Mouse (Mus musculus) ovary, postnatal 36 days (tissue): ENCODE results near the gene Olfr463.
A peak's percentile ranks its signal among the peaks of the same experiment; 100 is the strongest.
"Not testable (repeated sequence)": the region's sequence is repeated elsewhere in the genome, so short reads cannot be mapped to it uniquely, and the experiment has no call there.

Experiments
- DNase-seq: peaks from one replicate; pipeline ENCODE4 v3.0.0; 2022; ENCODE audit warnings: low spot score, mixed read lengths

Gene Olfr463

GRCm38 (mm10) chr11:87897287-87897686 lies at the start of gene Olfr463:
Gene Olfr463, minus strand, starts transcription at chr11:87897387.
- DNase-seq, result no peak

DNA sequence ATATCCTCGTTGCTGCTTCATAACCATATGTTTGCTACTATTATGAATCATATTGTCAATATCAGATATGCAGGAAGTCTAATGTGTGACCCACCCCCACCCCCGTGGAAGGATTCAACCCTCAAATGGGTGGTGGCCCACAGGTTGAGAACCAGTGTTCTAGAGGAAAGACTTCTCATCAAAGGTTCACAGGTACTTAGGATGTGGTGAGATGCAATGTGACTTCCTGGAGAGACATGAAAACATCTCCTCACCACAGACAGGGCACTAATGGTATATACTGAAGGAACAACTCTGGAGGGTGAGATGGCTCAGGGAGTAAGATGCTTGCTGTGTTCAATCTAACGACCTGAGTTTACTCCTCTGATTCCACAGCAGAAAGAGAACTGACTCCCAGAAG lies 38.3 kb upstream of the Olfr463 start:
- no peak for DNase-seq

GRCm38 (mm10) chr11:87933731-87934130 lies 36.5 kb upstream of the Olfr463 start:
- no peak for DNase-seq

GRCm38 (mm10) chr11:87930348-87930747 lies 33.2 kb upstream of the Olfr463 start:
- DNase-seq, result no peak

DNA sequence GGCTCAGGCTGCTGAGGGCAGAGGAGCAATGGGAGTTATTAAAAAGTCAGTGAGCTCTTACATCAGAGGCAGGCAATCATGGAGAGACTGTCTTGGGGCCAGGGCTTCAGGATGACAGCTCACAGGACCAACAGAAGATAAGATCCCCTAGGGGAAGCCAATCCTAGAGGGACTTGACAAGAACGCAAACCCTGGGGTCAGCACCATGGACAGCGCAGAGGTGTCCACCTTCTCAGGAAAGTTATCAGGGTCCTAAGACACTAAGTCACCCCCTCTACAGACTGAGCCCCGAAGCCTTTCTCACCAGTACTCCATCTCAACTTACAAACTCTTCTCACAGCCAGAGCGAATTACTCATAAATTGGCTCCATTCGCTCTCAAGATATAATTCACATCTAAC lies 23.8 kb upstream of the Olfr463 start, which contains the start of gene Olfr464:
Gene Olfr464, minus strand, starts transcription at position 2 of the 400 bp plus-strand sequence.
- peak; percentile 42 for DNase-seq

GRCm38 (mm10) chr11:87920301-87920700 lies 23.1 kb upstream of the Olfr463 start:
- DNase-seq, result no peak

- no peak for DNase-seq
Observed at GRCm38 (mm10) chr11:87916005-87916404, 18.8 kb upstream of the Olfr463 start.

- DNase-seq, result no peak
Observed at GRCm38 (mm10) chr11:87904331-87904730, 7.1 kb upstream of the Olfr463 start.

DNA sequence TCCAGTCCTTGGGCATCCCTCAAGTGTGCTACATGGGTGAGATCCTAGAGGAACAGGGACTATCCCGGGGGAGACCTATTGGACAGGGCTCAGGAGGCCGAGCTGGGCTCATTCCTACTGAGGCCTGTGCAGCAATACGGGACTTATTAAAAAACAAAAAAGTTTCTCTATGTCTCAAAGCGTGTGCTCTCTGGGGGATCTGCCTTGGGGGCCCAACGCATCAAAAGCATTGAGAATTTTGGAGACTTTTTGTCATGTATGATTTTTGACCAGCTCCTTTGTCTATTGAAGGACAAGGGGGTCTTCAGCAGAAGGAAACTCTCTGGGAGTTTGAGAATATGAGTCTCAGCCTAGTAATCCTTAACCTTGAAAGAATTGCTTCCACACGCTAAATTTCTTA lies 5.0 kb downstream of the Olfr463 start, which contains the start of gene Olfr462:
Gene Olfr462, minus strand, starts transcription at position 101 of the 400 bp plus-strand sequence.
- DNase-seq, result no peak

DNA sequence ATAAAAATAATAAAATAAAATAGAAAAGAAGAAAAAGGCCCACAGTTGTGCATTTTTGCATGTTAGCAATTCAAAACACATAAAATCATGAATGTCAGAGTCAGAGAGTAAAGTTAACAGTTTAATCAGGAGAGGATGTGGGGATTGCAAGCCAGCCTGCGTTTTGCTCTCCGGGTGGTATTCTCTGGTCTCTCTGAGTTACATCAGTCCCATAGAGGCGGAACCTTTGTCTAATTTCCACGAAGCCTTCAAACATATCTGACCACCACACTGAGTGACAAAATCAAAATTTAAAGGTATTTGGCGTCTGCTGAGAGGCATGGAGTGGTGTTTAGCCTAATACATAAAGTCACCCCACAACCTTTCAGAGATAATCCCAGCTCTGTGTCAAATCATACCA lies 12.3 kb downstream of the Olfr463 start:
- DNase-seq, result no peak

DNA sequence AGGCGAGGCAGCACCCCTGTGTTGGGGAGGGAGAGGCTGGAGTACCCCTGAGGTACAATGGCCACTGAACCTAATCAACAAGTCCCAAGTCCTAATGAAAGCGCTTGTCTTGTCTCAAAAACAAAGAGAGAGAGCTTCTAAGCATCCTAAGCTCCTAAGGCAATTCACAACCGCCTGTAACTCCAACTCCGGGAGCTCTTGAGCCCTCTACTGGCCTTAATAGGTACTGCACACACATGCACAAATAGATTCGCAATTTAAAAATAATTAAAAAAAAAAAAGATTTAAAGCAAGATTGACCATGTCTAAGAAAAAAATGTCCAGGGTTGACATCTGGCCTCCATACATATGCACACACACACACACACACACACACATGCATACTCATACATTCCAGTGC lies 13.7 kb downstream of the Olfr463 start:
- no peak for DNase-seq

DNA sequence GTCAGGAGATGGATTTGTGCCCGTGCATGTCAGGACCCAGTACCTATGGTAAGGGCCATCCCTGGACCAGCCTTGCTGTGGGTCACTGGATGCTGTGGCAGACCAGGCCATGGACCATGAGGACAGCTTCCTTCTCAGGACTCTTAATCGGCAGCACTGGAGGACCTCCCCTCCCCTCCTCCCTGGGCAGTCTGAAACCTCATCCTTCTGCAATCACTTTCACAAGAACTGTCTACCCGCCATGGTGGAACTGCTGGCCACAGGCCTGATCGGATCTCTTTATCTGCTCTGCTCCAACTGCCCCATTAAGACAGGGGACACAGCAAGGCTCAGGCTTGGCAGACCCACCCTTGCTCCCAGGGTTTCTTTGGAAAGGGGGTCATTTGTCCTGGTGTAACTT lies 15.5 kb downstream of the Olfr463 start:
- no peak for DNase-seq

- no peak for DNase-seq
Observed at GRCm38 (mm10) chr11:87879826-87880225, 17.4 kb downstream of the Olfr463 start.

DNA sequence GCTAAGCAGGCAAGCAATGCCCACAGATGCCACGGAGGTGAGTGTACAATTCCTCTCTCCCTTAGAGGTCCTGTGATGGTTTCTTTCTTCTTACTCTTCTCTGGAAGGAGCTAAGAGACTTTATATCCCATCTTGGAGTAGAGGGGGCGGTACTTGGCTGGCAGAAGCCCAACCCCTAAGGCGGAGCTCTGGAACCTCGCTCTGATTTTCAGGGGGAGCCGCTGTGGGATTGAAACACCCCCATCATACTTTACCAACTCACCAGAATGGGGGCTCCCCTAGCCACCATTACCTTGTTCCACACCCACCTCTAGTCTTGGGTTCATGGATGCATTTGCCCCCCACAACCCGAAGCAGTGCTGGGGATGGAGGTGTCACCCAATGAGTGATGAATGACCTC lies 21.8 kb downstream of the Olfr463 start, which contains the start of gene Epx:
Gene Epx, minus strand, starts transcription at position 101 of the 400 bp plus-strand sequence.
- DNase-seq, result no peak

GRCm38 (mm10) chr11:87871766-87872165 lies 25.4 kb downstream of the Olfr463 start:
- no peak for DNase-seq

GRCm38 (mm10) chr11:87870096-87870495 lies 27.1 kb downstream of the Olfr463 start:
- DNase-seq, result no peak

- not testable (repeated sequence) for DNase-seq
Observed at GRCm38 (mm10) chr11:87866891-87867290, 30.3 kb downstream of the Olfr463 start.

- DNase-seq, result no peak
Observed at GRCm38 (mm10) chr11:87862805-87863204, 34.4 kb downstream of the Olfr463 start.

DNA sequence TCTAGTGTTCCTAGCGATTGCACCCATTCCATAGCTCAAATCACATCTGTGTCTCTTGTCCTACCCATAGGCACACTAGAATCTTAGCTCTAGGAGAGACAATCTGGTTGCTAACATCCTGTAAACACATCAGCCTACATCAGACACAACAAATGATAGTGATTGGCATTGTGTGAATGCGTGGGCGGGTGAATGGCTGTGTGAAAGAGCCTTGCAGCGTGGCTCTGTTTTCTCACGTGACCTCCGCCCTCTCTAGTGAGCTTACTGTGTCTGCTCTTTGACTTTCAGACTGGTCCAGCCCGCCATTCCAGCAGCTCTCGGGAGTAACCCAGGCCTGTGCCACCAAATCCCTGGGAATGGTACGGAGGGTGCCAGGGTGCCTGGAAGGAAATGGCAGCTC lies 36.8 kb downstream of the Olfr463 start:
- no peak for DNase-seq

DNA sequence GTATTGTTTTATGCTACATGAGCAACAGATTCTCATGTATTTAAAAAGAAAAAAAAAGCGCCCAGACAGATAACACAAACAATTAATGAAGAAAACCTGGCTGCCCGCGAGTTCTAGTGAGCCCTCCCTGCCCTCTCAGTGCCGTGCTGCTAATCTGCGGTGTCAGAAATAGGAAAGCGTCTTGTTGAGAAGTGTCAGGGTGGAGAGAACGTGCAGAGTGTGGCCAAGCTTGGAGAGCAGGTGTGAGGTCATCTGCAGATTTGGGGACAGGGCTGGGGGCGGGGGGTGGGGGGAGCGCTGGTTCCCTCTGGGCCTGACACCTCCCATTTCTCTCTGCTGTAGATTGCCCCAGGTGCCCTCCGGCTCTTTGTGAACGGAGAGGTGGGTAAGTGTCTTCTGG lies 37.9 kb downstream of the Olfr463 start:
- DNase-seq, result no peak

DNA sequence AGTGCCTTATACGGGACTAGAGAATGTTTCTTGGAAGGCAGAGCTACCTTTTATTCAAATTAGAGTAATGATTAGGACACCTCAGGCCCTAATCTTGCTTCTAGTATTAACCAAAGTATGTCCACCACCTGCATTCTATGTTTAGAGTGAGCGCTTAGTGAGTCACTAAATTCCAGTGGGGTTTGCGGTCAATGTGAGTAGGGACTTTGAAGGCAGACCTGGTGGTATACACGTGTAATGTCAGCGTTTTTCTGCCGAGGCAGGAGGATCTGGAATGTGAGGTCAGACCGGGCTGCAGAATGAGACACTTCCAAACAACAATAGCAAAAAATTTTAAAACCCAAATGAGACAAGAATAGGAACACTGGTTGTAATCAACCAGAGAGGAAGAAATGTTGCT lies 42.6 kb downstream of the Olfr463 start:
- DNase-seq, result no peak

GRCm38 (mm10) chr11:87853597-87853954 lies 43.6 kb downstream of the Olfr463 start:
- no peak for DNase-seq

DNA sequence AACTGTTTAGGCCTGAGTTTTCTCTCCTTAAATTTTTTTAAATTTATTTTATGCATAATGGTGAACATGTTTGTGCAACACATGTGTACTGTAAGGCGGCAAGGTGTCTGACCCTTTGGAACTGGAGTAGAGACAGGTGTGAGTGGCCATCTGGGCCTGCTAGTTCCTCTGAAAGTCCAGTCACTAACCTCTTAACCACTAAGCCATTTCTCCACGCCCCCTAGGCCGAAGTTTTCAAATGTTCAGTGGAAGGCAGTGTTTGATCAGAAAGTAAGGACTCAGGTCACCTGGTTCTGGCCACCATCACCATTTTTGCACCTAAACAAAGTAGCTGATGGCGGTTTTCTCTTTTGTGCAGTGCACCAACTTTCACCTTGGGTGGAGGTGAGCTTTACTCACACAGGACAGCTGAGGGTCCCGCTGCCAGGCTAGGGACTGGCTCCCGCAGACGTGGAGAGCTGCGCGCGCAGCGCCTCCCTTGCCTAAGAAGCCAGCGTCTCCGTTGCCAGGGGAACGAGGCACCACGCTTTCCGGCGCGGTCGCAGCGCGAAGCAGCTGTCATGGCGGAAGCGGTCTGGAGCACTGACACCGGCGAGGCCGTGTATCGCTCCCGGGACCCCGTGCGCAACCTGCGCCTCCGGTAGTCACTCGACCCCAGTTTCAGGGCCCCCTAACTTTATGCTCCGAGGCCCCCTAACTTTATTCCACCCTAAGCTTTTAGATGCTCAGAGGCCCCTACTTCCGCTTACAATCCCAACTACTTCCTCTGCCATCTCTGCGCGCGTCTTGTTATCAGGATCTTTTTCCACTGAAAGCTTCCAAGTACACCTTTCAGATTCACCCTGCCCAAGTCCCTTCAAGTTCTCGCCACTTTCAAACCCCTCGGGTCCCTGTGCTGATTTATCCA lies 44.2 kb downstream of the Olfr463 start, which contains the start of gene Mks1:
Gene Mks1, plus strand, starts transcription at position 526 of the 907 bp plus-strand sequence.
- DNase-seq, result peak; percentile 88

- no peak for DNase-seq
Observed at GRCm38 (mm10) chr11:87847884-87848283, 49.3 kb downstream of the Olfr463 start.
